Comparison of ENCODE assay signal across 15 mouse cellular contexts in genomic region chr14:74304483-74304882, GRCm38 (mm10).
"Had no signal": no experiment of that assay in that cellular context is flagged by ENCODE, and none has a peak within 500 bp of the region (broad histone marks: within the 10 kb centered on the region; RNA-seq: fewer than 3 reads in every experiment).

No protein-coding gene starts in this region.

- H3K9me3 ChIP-seq: kidney, embryonic 15.5 days; limb, embryonic 15.5 days; liver, embryonic 12.5 days; midbrain, embryonic 12.5 days had no signal

- H3K27me3 ChIP-seq: kidney, embryonic 15.5 days; limb, embryonic 15.5 days; liver, embryonic 12.5 days; midbrain, embryonic 12.5 days had no signal

- H3K27ac ChIP-seq: kidney, embryonic 15.5 days; left cerebral cortex, adult 2 months; limb, embryonic 15.5 days; liver, embryonic 12.5 days; midbrain, embryonic 12.5 days had no signal

- DNase-seq: kidney, adult 2 months; kidney, postnatal 14 days; lung, embryonic 14.5 days; lung, postnatal 10 days; lung, postnatal 4 days; right cerebral cortex, postnatal 4 days; spleen, adult 18-20 months; thymus, adult 18-20 months; thymus, postnatal 25 days had no signal

- H3K9ac ChIP-seq: kidney, embryonic 15.5 days; limb, embryonic 15.5 days; liver, embryonic 12.5 days; lung, embryonic 14.5 days; midbrain, embryonic 12.5 days had no signal

- H3K36me3 ChIP-seq: kidney, embryonic 15.5 days; limb, embryonic 15.5 days; liver, embryonic 12.5 days; midbrain, embryonic 12.5 days had no signal

- H3K4me1 ChIP-seq: kidney, embryonic 15.5 days; limb, embryonic 15.5 days; liver, embryonic 12.5 days; midbrain, embryonic 12.5 days had no signal

- H3K4me3 ChIP-seq: kidney, embryonic 15.5 days; left cerebral cortex, adult 2 months; limb, embryonic 15.5 days; liver, embryonic 12.5 days; midbrain, embryonic 12.5 days had no signal

- ATAC-seq: intestine, embryonic 16.5 days; liver, embryonic 12.5 days had no signal

- H3K4me2 ChIP-seq: kidney, embryonic 15.5 days; limb, embryonic 15.5 days; liver, embryonic 12.5 days; lung, embryonic 14.5 days; midbrain, embryonic 12.5 days had no signal
